Mouse (Mus musculus) MEL (cell line): ENCODE data around the gene Myo1a. TPM values are rescaled to one million over a fixed set of nuclear protein-coding genes. Genes with fewer than 3 reads are reported as not detected.

Experiments
- DNase-seq: peaks from one replicate; pipeline ENCODE4 v3.0.0; 2011; ENCODE audit warnings: low read depth, low spot score
- H3K27ac ChIP-seq: 2 replicates; pipeline ENCODE4 v1.5.1; 2012; ENCODE audit warnings: low read depth, mild to moderate bottlenecking, control low read depth, low read length, moderate library complexity; ENCODE audit not compliant: control insufficient read depth
- H3K27me3 ChIP-seq, 2 experiments: fragments of 150-350 bp in 1 of 2; sonication (generic) in 1 of 2; 2 replicates each; pipeline ENCODE4 v1.6.1; 2012; ENCODE audit warnings: low read length in 2 of 2, mild to moderate bottlenecking in 2 of 2, improper control_type of control experiment in 1 of 2, moderate library complexity in 1 of 2; ENCODE audit not compliant: insufficient read depth in 2 of 2, control insufficient read depth in 1 of 2
- H3K36me3 ChIP-seq, 2 experiments: 2 replicates each; pipeline ENCODE4 v1.6.1; 2012 to 2014; ENCODE audit warnings: low read length in 2 of 2, improper control_type of control experiment in 1 of 2, inconsistent platforms in 1 of 2, mild to moderate bottlenecking in 1 of 2; ENCODE audit not compliant: insufficient read depth in 2 of 2, control insufficient read depth in 1 of 2
- H3K4me1 ChIP-seq, 2 experiments: fragments of 150-350 bp in 1 of 2; sonication (generic) in 1 of 2; 2 replicates each; pipeline ENCODE4 v1.6.1; 2012; ENCODE audit warnings: low read length in 2 of 2, improper control_type of control experiment in 1 of 2, mild to moderate bottlenecking in 1 of 2; ENCODE audit not compliant: insufficient read depth in 2 of 2, control insufficient read depth in 1 of 2
- H3K4me3 ChIP-seq, 2 experiments: fragments of 150-350 bp in 1 of 2; sonication (generic) in 1 of 2; 2 replicates each; pipeline ENCODE4 v1.5.1; 2012; ENCODE audit warnings: low read depth in 2 of 2, low read length in 2 of 2, mild to moderate bottlenecking in 2 of 2, moderate library complexity in 2 of 2, control low read depth in 1 of 2, improper control_type of control experiment in 1 of 2; ENCODE audit not compliant: control insufficient read depth in 1 of 2, insufficient read depth in 1 of 2
- H3K79me2 ChIP-seq: 2 replicates; pipeline ENCODE4 v1.6.1; 2012; ENCODE audit warnings: mild to moderate bottlenecking, low read length, moderate library complexity; ENCODE audit not compliant: control insufficient read depth, poor library complexity, insufficient read depth
- H3K9ac ChIP-seq: 2 replicates; pipeline ENCODE4 v1.6.1; 2012; ENCODE audit warnings: low read depth, mild to moderate bottlenecking, control low read depth, low read length, moderate library complexity; ENCODE audit not compliant: control insufficient read depth, poor library complexity, severe bottlenecking
- H3K9me3 ChIP-seq: fragments of 150-350 bp; sonication (generic); replicated peaks from 2 replicates; pipeline ENCODE4 v1.6.1; 2012; ENCODE audit warnings: mild to moderate bottlenecking, low read length, improper control_type of control experiment, moderate library complexity; ENCODE audit not compliant: insufficient read depth
- BHLHE40 ChIP-seq: IDR thresholded peaks from 2 replicates; pipeline ENCODE4 v1.6.1; 2012; ENCODE audit warnings: low read depth, mild to moderate bottlenecking, inconsistent platforms, low read length, improper control_type of control experiment, borderline replicate concordance
- CHD2 ChIP-seq: IDR thresholded peaks from 2 replicates; pipeline ENCODE4 v1.6.1; 2011; ENCODE audit warnings: low read length, improper control_type of control experiment
- CTCF ChIP-seq, 3 experiments: IDR thresholded peaks in 2 of 3; conservative IDR thresholded peaks in 1 of 3; 2 replicates each; pipeline ENCODE4 v1.5.1; 2011 to 2012; ENCODE audit warnings: low read length in 3 of 3, low read depth in 2 of 3, mild to moderate bottlenecking in 2 of 3, improper control_type of control experiment in 1 of 3, inconsistent platforms in 1 of 3, mixed read lengths in 1 of 3, moderate library complexity in 1 of 3; ENCODE audit not compliant: control insufficient read depth in 1 of 3, insufficient read depth in 1 of 3, poor library complexity in 1 of 3, severe bottlenecking in 1 of 3
- EP300 ChIP-seq, 2 experiments: IDR thresholded peaks; 2 replicates each; pipeline ENCODE4 v1.6.1; 2011; ENCODE audit warnings: improper control_type of control experiment in 2 of 2, low read length in 2 of 2, low read depth in 1 of 2, mild to moderate bottlenecking in 1 of 2
- ETS1 ChIP-seq: IDR thresholded peaks from 2 replicates; pipeline ENCODE4 v1.6.1; 2012; ENCODE audit warnings: low read depth, mild to moderate bottlenecking, inconsistent platforms, low read length, improper control_type of control experiment, moderate library complexity
- GABPA ChIP-seq: IDR thresholded peaks from 2 replicates; pipeline ENCODE4 v1.6.1; 2012; ENCODE audit warnings: low read depth, mild to moderate bottlenecking, inconsistent platforms, low read length, improper control_type of control experiment, moderate library complexity
- GATA1 ChIP-seq: IDR thresholded peaks from 2 replicates; pipeline ENCODE4 v1.6.1; 2011; ENCODE audit warnings: low read depth, low read length, improper control_type of control experiment
- HCFC1 ChIP-seq: IDR thresholded peaks from 2 replicates; pipeline ENCODE4 v1.6.1; 2012; ENCODE audit warnings: low read depth, mild to moderate bottlenecking, inconsistent platforms, low read length, improper control_type of control experiment, moderate library complexity
- MAFK ChIP-seq: IDR thresholded peaks from 2 replicates; pipeline ENCODE4 v1.6.1; 2011; ENCODE audit warnings: low read depth, mild to moderate bottlenecking, low read length, improper control_type of control experiment, borderline replicate concordance
- MAX ChIP-seq: IDR thresholded peaks from 2 replicates; pipeline ENCODE4 v1.6.1; 2011; ENCODE audit warnings: low read length, improper control_type of control experiment
- MYC ChIP-seq: IDR thresholded peaks from 2 replicates; pipeline ENCODE4 v1.6.1; 2011; ENCODE audit warnings: low read depth, mild to moderate bottlenecking, low read length, improper control_type of control experiment, moderate library complexity
- NELFE ChIP-seq: IDR thresholded peaks from 2 replicates; pipeline ENCODE4 v1.6.1; 2011; ENCODE audit warnings: low read depth, low read length, improper control_type of control experiment
- NRF1 ChIP-seq: IDR thresholded peaks from 2 replicates; pipeline ENCODE4 v1.6.1; 2014; ENCODE audit warnings: low read depth, mild to moderate bottlenecking, inconsistent platforms, low read length, improper control_type of control experiment, moderate library complexity; ENCODE audit not compliant: poor library complexity, insufficient read depth, severe bottlenecking
- POLR2AphosphoS2 ChIP-seq: IDR thresholded peaks from 2 replicates; pipeline ENCODE4 v1.6.1; 2011; ENCODE audit warnings: low read length, improper control_type of control experiment
- RCOR1 ChIP-seq: IDR thresholded peaks from 2 replicates; pipeline ENCODE4 v1.6.1; 2012; ENCODE audit warnings: low read depth, mild to moderate bottlenecking, inconsistent platforms, low read length, improper control_type of control experiment
- TCF12 ChIP-seq: IDR thresholded peaks from 2 replicates; pipeline ENCODE4 v1.6.1; 2014; ENCODE audit warnings: low read depth, mild to moderate bottlenecking, inconsistent platforms, low read length, improper control_type of control experiment, moderate library complexity
- USF2 ChIP-seq, 2 experiments: IDR thresholded peaks; 2 replicates each; pipeline ENCODE4 v1.6.1; 2011 to 2012; ENCODE audit warnings: improper control_type of control experiment in 2 of 2, low read length in 2 of 2, borderline replicate concordance in 1 of 2, inconsistent platforms in 1 of 2, low read depth in 1 of 2, mild to moderate bottlenecking in 1 of 2; ENCODE audit not compliant: insufficient read depth in 1 of 2
- ZC3H11A ChIP-seq: IDR thresholded peaks from 2 replicates; pipeline ENCODE4 v1.6.1; 2012; ENCODE audit warnings: low read depth, mild to moderate bottlenecking, inconsistent platforms, low read length, improper control_type of control experiment
- ZMIZ1 ChIP-seq: IDR thresholded peaks from 2 replicates; pipeline ENCODE4 v1.6.1; 2012; ENCODE audit warnings: low read depth, mild to moderate bottlenecking, inconsistent platforms, low read length, improper control_type of control experiment, moderate library complexity
- polyA plus RNA-seq, 2 experiments: library from polyadenylated mRNA; stranded (reverse) in 1 of 2; unstranded in 1 of 2; fragments of >175 nt in 1 of 2; fragments of >200 nt in 1 of 2; gene quantifications; 2 replicates each; pipeline versions ENCODE4 v1.2.1 to v1.2.4; 2012; ENCODE audit warnings: low replicate concordance in 2 of 2, low read depth in 1 of 2; ENCODE audit not compliant: insufficient read length in 2 of 2, insufficient read depth in 1 of 2, missing spikeins in 1 of 2
- total RNA-seq: library from RNA; depleted of rRNA; stranded (reverse); fragments of 300-350 nt; gene quantifications from 2 replicates; pipeline ENCODE4 v1.2.3, GENCODE M21; 2012

The Myo1a gene
- total and polyA plus RNA-seq, 3 experiments, result 0.08 to 0.33 TPM; not detected in 1

DNA sequence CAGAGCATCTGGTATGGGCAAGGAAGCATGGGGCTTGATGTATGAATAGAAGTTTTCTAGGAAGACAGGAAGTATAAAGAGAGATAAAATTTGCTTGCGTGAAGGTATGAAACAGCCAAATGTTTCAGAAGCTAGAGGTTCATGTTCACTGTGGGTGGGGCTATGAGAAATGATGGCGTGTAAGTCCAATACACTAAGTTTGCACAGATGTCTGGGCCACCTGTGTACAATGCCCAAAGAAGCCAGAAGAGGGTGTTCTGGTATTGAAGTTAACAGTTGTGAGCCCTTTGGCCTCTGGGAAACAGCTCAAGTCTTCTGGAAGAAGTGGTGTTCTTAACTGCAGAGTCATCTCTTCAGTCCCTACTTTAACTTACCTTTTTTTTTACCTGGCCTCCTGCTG, 34.8 kb upstream of the Myo1a start:
- H3K27ac ChIP-seq, result peak overlapping the region; percentile 98
- H3K4me3 ChIP-seq, result no peak overlapping the region
- no peaks in the 10 kb centered on the region for H3K9me3 ChIP-seq
- no peaks in the 10 kb centered on the region for H3K27me3 ChIP-seq
- peak; percentile 70 for DNase-seq
- TF ChIP-seq NELFE (peak; percentile 15; the same call in 1 of the 2 replicates), ETS1 (0 out of 2 replicates have a peak, but pooled peaks have one; percentile 24), CTCF (IDR thresholded peaks at IDR 0.05 in 2 of 3, conservative IDR thresholded peaks at IDR 0.05 in 1 of 3; ENCODE audit: control insufficient read depth in 1 of 3, insufficient read depth in 1 of 3, low read depth in 2 of 3, low read length in 3 of 3, poor library complexity in 1 of 3, severe bottlenecking in 1 of 3) (peak in 2 of 3 experiments; percentile 18 to 21; a peak in 2 of 6 replicates), ZMIZ1 (no peak), MAX (no peak), POLR2AphosphoS2 (no peak), GATA1 (peak; percentile 51), ZC3H11A (no peak), BHLHE40 (no peak), TCF12 (no peak), USF2 (IDR thresholded peaks at IDR 0.05; ENCODE audit: borderline replicate concordance in 1 of 2, insufficient read depth in 1 of 2, low read depth in 1 of 2, low read length in 2 of 2) (no peak), HCFC1 (no peak), EP300 (IDR thresholded peaks at IDR 0.05; ENCODE audit: low read depth in 1 of 2, low read length in 2 of 2) (peak in 1 of 2 experiments; percentile 34; a peak in 2 of 4 replicates), RCOR1 (no peak), MAFK (no peak), CHD2 (no peak), NRF1 (no peak)
- no peak overlapping the region for H3K9ac ChIP-seq
- H3K4me1 ChIP-seq, result peaks cover 6 to 24% of the 10 kb centered on the region in 2 experiments
- H3K36me3 ChIP-seq, result peaks cover 0 to 20% of the 10 kb centered on the region in 2 experiments; a peak in 2 of 4 replicates
- peaks cover 12% of the 10 kb centered on the region for H3K79me2 ChIP-seq

DNA sequence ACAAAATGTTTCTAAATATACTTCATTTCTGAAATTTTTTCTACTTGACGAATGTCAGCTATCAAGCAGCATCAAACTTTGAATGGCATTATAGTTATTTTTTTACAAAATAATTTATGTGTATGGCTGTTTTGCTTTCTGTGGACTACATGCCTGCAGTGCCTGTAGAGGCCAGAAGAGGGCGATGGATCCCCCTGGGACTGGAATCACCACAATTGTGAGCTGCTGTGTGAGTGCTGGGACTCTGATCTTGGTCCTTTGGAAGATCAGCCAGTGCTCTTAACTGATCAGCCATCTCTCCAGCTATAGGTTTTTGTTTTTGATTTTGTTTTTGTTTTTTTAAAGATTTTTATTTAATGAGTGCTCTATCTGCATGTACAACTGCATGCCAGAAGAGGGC, 33.7 kb upstream of the Myo1a start:
- no peak overlapping the region for H3K27ac ChIP-seq
- H3K9ac ChIP-seq, result no peak overlapping the region
- H3K9me3 ChIP-seq, result no peaks in the 10 kb centered on the region
- peaks cover 6 to 20% of the 10 kb centered on the region in 2 experiments for H3K4me1 ChIP-seq
- H3K4me3 ChIP-seq, result no peak overlapping the region
- TF ChIP-seq GABPA (no peak), CTCF (IDR thresholded peaks at IDR 0.05 in 2 of 3, conservative IDR thresholded peaks at IDR 0.05 in 1 of 3; ENCODE audit: control insufficient read depth in 1 of 3, insufficient read depth in 1 of 3, low read depth in 2 of 3, low read length in 3 of 3, poor library complexity in 1 of 3, severe bottlenecking in 1 of 3) (peak; percentile 48 to 51 (median 48)), MYC (no peak), MAX (no peak)
- no peaks in the 10 kb centered on the region for H3K27me3 ChIP-seq
- peaks cover 0 to 16% of the 10 kb centered on the region in 2 experiments; a peak in 2 of 4 replicates for H3K36me3 ChIP-seq
- peak; percentile 58 for DNase-seq
- peaks cover 2% of the 10 kb centered on the region for H3K79me2 ChIP-seq
